Mouse (Mus musculus): ENCODE data around the gene Psrc1. TPM values are rescaled to one million over a fixed set of nuclear protein-coding genes. Genes with fewer than 3 reads are reported as not detected.
A peak's percentile ranks its signal among the peaks of the same experiment; 100 is the strongest.

Gene Psrc1
- total RNA-seq, 2 experiments from 2014 or later, result 1.0 to 1.6 TPM

- DNase-seq, result peak; percentile 62 to 69
Observed at GRCm38 (mm10) chr3:108423844-108424801, 40.5 kb downstream of the Psrc1 start.

- no peak for DNase-seq
Observed at GRCm38 (mm10) chr3:108424944-108425623, 41.4 kb downstream of the Psrc1 start.

- no peak for DNase-seq
Observed at GRCm38 (mm10) chr3:108425624-108426018, 42.0 kb downstream of the Psrc1 start.

- no peak for DNase-seq
Observed at GRCm38 (mm10) chr3:108432542-108433187, 49.0 kb downstream of the Psrc1 start.

- DNase-seq, result no peak
Observed at GRCm38 (mm10) chr3:108433188-108433880, 49.7 kb downstream of the Psrc1 start.

- DNase-seq, result no peak
Observed at GRCm38 (mm10) chr3:108433881-108434495, 50.3 kb downstream of the Psrc1 start.

- no peak for DNase-seq
Observed at GRCm38 (mm10) chr3:108435701-108436379, 52.2 kb downstream of the Psrc1 start.

- DNase-seq, result no peak
Observed at GRCm38 (mm10) chr3:108436380-108436714, 52.7 kb downstream of the Psrc1 start.

Other genes starting within 250 kb of the Psrc1 start
- gene Gnai3, start 237.7 kb upstream of the Psrc1 start, total RNA-seq (2021), result 100 to 1,000 TPM; 159 to 181 TPM
- gene Gpr61, start 229.0 kb upstream of the Psrc1 start, total RNA-seq (2021), result under 1 TPM; 0.13 to 0.16 TPM
- 10 to 100 TPM; 20.0 to 22.3 TPM for gene Amigo1, start 197.5 kb upstream of the Psrc1 start, total RNA-seq (2021)
- gene Cyb561d1, start 182.6 kb upstream of the Psrc1 start, total RNA-seq (2021), result 1 to 10 TPM; 6.5 to 7.7 TPM
- 1 to 10 TPM; 7.6 to 9.7 TPM for gene Atxn7l2, start 172.9 kb upstream of the Psrc1 start, total RNA-seq (2021)
- under 1 TPM; 0.13 to 0.46 TPM for gene Sypl2, start 157.2 kb upstream of the Psrc1 start, total RNA-seq (2021)
- 10 to 100 TPM; 96.6 to 97.5 TPM for gene Psma5, start 126.9 kb upstream of the Psrc1 start, total RNA-seq (2021)
- 10 to 100 TPM; 40.7 to 50.8 TPM for gene Sort1, start 99.8 kb upstream of the Psrc1 start, total RNA-seq (2021)
- not detected for gene Mybphl, start 18.9 kb upstream of the Psrc1 start, total RNA-seq (2021)
- gene Celsr2, start 31.7 kb downstream of the Psrc1 start, total RNA-seq (2021), result 1 to 10 TPM; 5.6 to 8.1 TPM
- gene Sars, start 61.4 kb downstream of the Psrc1 start, total RNA-seq (2021), result 100 to 1,000 TPM; 185 to 210 TPM
- not detected for gene 1700013F07Rik, start 150.3 kb downstream of the Psrc1 start, total RNA-seq (2021)
- 1 to 10 TPM; 1.7 to 5.3 TPM for gene 5330417C22Rik, start 152.7 kb downstream of the Psrc1 start, total RNA-seq (2021)
- 10 to 100 TPM; 55.1 to 65.9 TPM for gene Tmem167b, start 178.6 kb downstream of the Psrc1 start, total RNA-seq (2021)
- gene Taf13, start 187.9 kb downstream of the Psrc1 start, total RNA-seq (2021), result 10 to 100 TPM; 29.2 to 36.0 TPM
- 10 to 100 TPM in 1 of 2 experiments, 1 to 10 TPM in 1; 8.0 to 12.3 TPM for gene Wdr47, start 207.4 kb downstream of the Psrc1 start, total RNA-seq (2021)

Measured in adrenal gland, postnatal 36 days (tissue).